Mouse (Mus musculus): ENCODE data around the gene Dnmt3a. TPM values are rescaled to one million over a fixed set of nuclear protein-coding genes. Genes with fewer than 3 reads are reported as not detected.

Gene Dnmt3a
- total and polyA plus RNA-seq, 3 experiments: 13.6 to 56.0 (median 50.9) TPM

- H3K36me3 ChIP-seq (ENCODE audit: control insufficient read depth, insufficient read depth, low read length): no peaks in the 10 kb centered on the region
- no peak for TF ChIP-seq POLR2A (IDR thresholded peaks at IDR 0.05; ENCODE audit: insufficient read depth, low read depth, low read length)
- TF ChIP-seq EP300 (IDR thresholded peaks at IDR 0.05; ENCODE audit: insufficient read depth, low read depth, low read length): no peak
- TF ChIP-seq CTCF (IDR thresholded peaks at IDR 0.05): no peak
- intact Hi-C loops (cut with DNase I): no loop called here
- no peak overlapping the region for H3K4me3 ChIP-seq
- H3K4me1 ChIP-seq (ENCODE audit: control insufficient read depth, insufficient read depth, low read length): no peaks in the 10 kb centered on the region
- no peak overlapping the region for H3K27ac ChIP-seq
- H3K79me2 ChIP-seq (replicated peaks; ENCODE audit: control insufficient read depth, insufficient read depth, low read length): no peaks in the 10 kb centered on the region
- DNase-seq: no peak
- no peak overlapping the region for H3K9ac ChIP-seq (ENCODE audit: low read depth, low read length)
- 92% methylated on average over 3 of the region's 3 CpGs for WGBS
- H3K27me3 ChIP-seq (ENCODE audit: control insufficient read depth, insufficient read depth, low read length): no peaks in the 10 kb centered on the region
These were observed 32.2 kb upstream of the Dnmt3a start for GRCm38 (mm10) chr12:3773643-3774042.

- intact Hi-C loops (cut with DNase I): no loop called here
- H3K4me1 ChIP-seq (ENCODE audit: control insufficient read depth, insufficient read depth, low read length): peaks cover 12% of the 10 kb centered on the region
- H3K36me3 ChIP-seq (ENCODE audit: control insufficient read depth, insufficient read depth, low read length): peaks cover 2% of the 10 kb centered on the region; the same call in 1 of the 2 replicates
- H3K27me3 ChIP-seq (ENCODE audit: control insufficient read depth, insufficient read depth, low read length): no peaks in the 10 kb centered on the region
- no peak overlapping the region for H3K27ac ChIP-seq
- no peak for DNase-seq
- no peak overlapping the region for H3K9ac ChIP-seq (ENCODE audit: low read depth, low read length)
- no peak for TF ChIP-seq CTCF (IDR thresholded peaks at IDR 0.05)
- TF ChIP-seq EP300 (IDR thresholded peaks at IDR 0.05; ENCODE audit: insufficient read depth, low read depth, low read length): no peak
- no peak for TF ChIP-seq POLR2A (IDR thresholded peaks at IDR 0.05; ENCODE audit: insufficient read depth, low read depth, low read length)
- 97% methylated on average over 2 of the region's 2 CpGs for WGBS
- H3K79me2 ChIP-seq (replicated peaks; ENCODE audit: control insufficient read depth, insufficient read depth, low read length): no peaks in the 10 kb centered on the region
- H3K4me3 ChIP-seq: no peak overlapping the region
These were observed 29.8 kb upstream of the Dnmt3a start for GRCm38 (mm10) chr12:3776015-3776414.

GRCm38 (mm10) chr12:3777682-3778081 is 28.1 kb upstream of the Dnmt3a start:
- H3K36me3 ChIP-seq (ENCODE audit: control insufficient read depth, insufficient read depth, low read length): peaks cover 2% of the 10 kb centered on the region; the same call in 1 of the 2 replicates
- 92% methylated on average over 5 of the region's 5 CpGs for WGBS
- no peaks in the 10 kb centered on the region for H3K79me2 ChIP-seq (replicated peaks; ENCODE audit: control insufficient read depth, insufficient read depth, low read length)
- DNase-seq: no peak
- intact Hi-C loops (cut with DNase I): no loop called here
- H3K4me3 ChIP-seq: no peak overlapping the region
- TF ChIP-seq POLR2A (IDR thresholded peaks at IDR 0.05; ENCODE audit: insufficient read depth, low read depth, low read length) (no peak), CTCF (IDR thresholded peaks at IDR 0.05) (no peak), EP300 (IDR thresholded peaks at IDR 0.05; ENCODE audit: insufficient read depth, low read depth, low read length) (no peak)
- no peaks in the 10 kb centered on the region for H3K27me3 ChIP-seq (ENCODE audit: control insufficient read depth, insufficient read depth, low read length)
- no peak overlapping the region for H3K27ac ChIP-seq
- no peak overlapping the region for H3K9ac ChIP-seq (ENCODE audit: low read depth, low read length)
- H3K4me1 ChIP-seq (ENCODE audit: control insufficient read depth, insufficient read depth, low read length): peaks cover 18% of the 10 kb centered on the region

GRCm38 (mm10) chr12:3778286-3778685 is 27.5 kb upstream of the Dnmt3a start:
- H3K9ac ChIP-seq (ENCODE audit: low read depth, low read length): no peak overlapping the region
- H3K4me3 ChIP-seq: no peak overlapping the region
- TF ChIP-seq CTCF (IDR thresholded peaks at IDR 0.05) (no peak), EP300 (IDR thresholded peaks at IDR 0.05; ENCODE audit: insufficient read depth, low read depth, low read length) (no peak), POLR2A (IDR thresholded peaks at IDR 0.05; ENCODE audit: insufficient read depth, low read depth, low read length) (no peak)
- intact Hi-C loops (cut with DNase I): no loop called here
- DNase-seq: no peak
- H3K4me1 ChIP-seq (ENCODE audit: control insufficient read depth, insufficient read depth, low read length): peaks cover 18% of the 10 kb centered on the region
- no peaks in the 10 kb centered on the region for H3K79me2 ChIP-seq (replicated peaks; ENCODE audit: control insufficient read depth, insufficient read depth, low read length)
- H3K27me3 ChIP-seq (ENCODE audit: control insufficient read depth, insufficient read depth, low read length): no peaks in the 10 kb centered on the region
- H3K36me3 ChIP-seq (ENCODE audit: control insufficient read depth, insufficient read depth, low read length): peaks cover 2% of the 10 kb centered on the region; the same call in 1 of the 2 replicates
- no peak overlapping the region for H3K27ac ChIP-seq
- WGBS: 94% methylated on average over 6 of the region's 6 CpGs

- Histone ChIP-seq H3K9ac (ENCODE audit: low read depth, low read length) (no peak overlapping the region), H3K36me3 (ENCODE audit: control insufficient read depth, insufficient read depth, low read length) (peaks cover 2% of the 10 kb centered on the region; the same call in 1 of the 2 replicates), H3K27me3 (ENCODE audit: control insufficient read depth, insufficient read depth, low read length) (no peaks in the 10 kb centered on the region), H3K79me2 (replicated peaks; ENCODE audit: control insufficient read depth, insufficient read depth, low read length) (no peaks in the 10 kb centered on the region), H3K4me3 (no peak overlapping the region), H3K4me1 (ENCODE audit: control insufficient read depth, insufficient read depth, low read length) (peaks cover 18% of the 10 kb centered on the region), H3K27ac (peak overlapping the region; percentile 89)
- intact Hi-C loops (cut with DNase I): loop anchor here (2.0 kb wide), 1 partner anchor 21 kb away; no protein-coding TSS in a partner anchor
- WGBS: 49% methylated on average over 2 of the region's 2 CpGs
- no peak for DNase-seq
- TF ChIP-seq POLR2A (IDR thresholded peaks at IDR 0.05; ENCODE audit: insufficient read depth, low read depth, low read length) (no peak), EP300 (IDR thresholded peaks at IDR 0.05; ENCODE audit: insufficient read depth, low read depth, low read length) (no peak), CTCF (IDR thresholded peaks at IDR 0.05) (no peak)
These were observed 26.2 kb upstream of the Dnmt3a start for GRCm38 (mm10) chr12:3779639-3780038.

GRCm38 (mm10) chr12:3780405-3780891 is 25.4 kb upstream of the Dnmt3a start:
- intact Hi-C loops (cut with DNase I): loop anchor here (2.0 kb wide), 1 partner anchor 22 kb away; no protein-coding TSS in a partner anchor
- TF ChIP-seq CTCF (IDR thresholded peaks at IDR 0.05) (peak; percentile 15; the same call in 1 of the 2 replicates), EP300 (IDR thresholded peaks at IDR 0.05; ENCODE audit: insufficient read depth, low read depth, low read length) (0 out of 2 replicates have a peak, but pooled peaks have one; percentile 17), POLR2A (IDR thresholded peaks at IDR 0.05; ENCODE audit: insufficient read depth, low read depth, low read length) (peak; percentile 78)
- peaks cover 2% of the 10 kb centered on the region; the same call in 1 of the 2 replicates for H3K36me3 ChIP-seq (ENCODE audit: control insufficient read depth, insufficient read depth, low read length)
- WGBS: 2% methylated on average over 8 of the region's 8 CpGs
- H3K9ac ChIP-seq (ENCODE audit: low read depth, low read length): no peak overlapping the region
- H3K4me1 ChIP-seq (ENCODE audit: control insufficient read depth, insufficient read depth, low read length): peaks cover 18% of the 10 kb centered on the region
- H3K79me2 ChIP-seq (replicated peaks; ENCODE audit: control insufficient read depth, insufficient read depth, low read length): no peaks in the 10 kb centered on the region
- peak overlapping the region; percentile 89 for H3K27ac ChIP-seq
- DNase-seq: peak; percentile 70 to 84
- no peak overlapping the region for H3K4me3 ChIP-seq
- no peaks in the 10 kb centered on the region for H3K27me3 ChIP-seq (ENCODE audit: control insufficient read depth, insufficient read depth, low read length)
